Mouse (Mus musculus) C2C12 (cell line): ENCODE measurements around the gene Pbx1. TPM values are rescaled to one million over a fixed set of nuclear protein-coding genes. Genes with fewer than 3 reads are reported as not detected.

Experiments
- H3K27me3 ChIP-seq: one replicate; pipeline ENCODE4 v1.6.1; 2011; ENCODE audit not compliant: control insufficient read depth, insufficient read depth, insufficient read length
- H3K36me3 ChIP-seq: one replicate; pipeline ENCODE4 v1.6.1; 2011; ENCODE audit not compliant: control insufficient read depth, insufficient read depth
- H3K4me3 ChIP-seq: one replicate; pipeline ENCODE4 v1.5.1; 2011; ENCODE audit warnings: mild to moderate bottlenecking, control low read depth; ENCODE audit not compliant: poor library complexity, insufficient read depth, severe bottlenecking
- H3K79me2 ChIP-seq: one replicate; pipeline ENCODE4 v1.6.1; 2011; ENCODE audit not compliant: control insufficient read depth, insufficient read depth
- H3K79me3 ChIP-seq: one replicate; pipeline ENCODE4 v1.6.1; 2011; ENCODE audit warnings: low read depth, control low read depth
- H3ac ChIP-seq: one replicate; pipeline ENCODE3; 2011; ENCODE audit warnings: low read depth; ENCODE audit not compliant: control insufficient read depth, insufficient read length
- CEBPB ChIP-seq: IDR thresholded peaks from one replicate; pipeline ENCODE4 v1.6.1; 2011; ENCODE audit warnings: low read depth, mild to moderate bottlenecking, control low read depth, moderate library complexity
- CTCF ChIP-seq: IDR thresholded peaks from one replicate; pipeline ENCODE4 v1.5.1; 2011; ENCODE audit not compliant: control insufficient read depth, insufficient read depth, insufficient read length
- FOSL1 ChIP-seq: IDR thresholded peaks from one replicate; pipeline ENCODE4 v1.8.0; 2011; ENCODE audit warnings: mild to moderate bottlenecking, low read length; ENCODE audit not compliant: poor library complexity, insufficient read depth, severe bottlenecking
- MAX ChIP-seq: IDR thresholded peaks from one replicate; pipeline ENCODE4 v1.6.1; 2011; ENCODE audit warnings: mild to moderate bottlenecking, control low read depth
- MYOD1 ChIP-seq: IDR thresholded peaks from one replicate; pipeline ENCODE4 v1.6.1; 2011; ENCODE audit warnings: low read depth; ENCODE audit not compliant: control insufficient read depth, insufficient read length
- MYOG ChIP-seq: IDR thresholded peaks from one replicate; pipeline ENCODE4 v1.6.1; 2011; ENCODE audit not compliant: control insufficient read depth, insufficient read length; ENCODE audit errors: extremely low read depth
- USF1 ChIP-seq: IDR thresholded peaks from one replicate; pipeline ENCODE4 v1.6.1; 2011; ENCODE audit warnings: low read depth, mild to moderate bottlenecking, control low read depth, moderate library complexity
- polyA plus RNA-seq: library from polyadenylated mRNA; unstranded; fragments of >200 nt; fragmentation: generic; extraction: Trizol; gene quantifications from one replicate; pipeline ENCODE4 v1.2.1, GENCODE M21; 2012; ENCODE audit warnings: missing spikeins

Pbx1 gene
- polyA plus RNA-seq, 1 experiment: 29.4 TPM

DNA sequence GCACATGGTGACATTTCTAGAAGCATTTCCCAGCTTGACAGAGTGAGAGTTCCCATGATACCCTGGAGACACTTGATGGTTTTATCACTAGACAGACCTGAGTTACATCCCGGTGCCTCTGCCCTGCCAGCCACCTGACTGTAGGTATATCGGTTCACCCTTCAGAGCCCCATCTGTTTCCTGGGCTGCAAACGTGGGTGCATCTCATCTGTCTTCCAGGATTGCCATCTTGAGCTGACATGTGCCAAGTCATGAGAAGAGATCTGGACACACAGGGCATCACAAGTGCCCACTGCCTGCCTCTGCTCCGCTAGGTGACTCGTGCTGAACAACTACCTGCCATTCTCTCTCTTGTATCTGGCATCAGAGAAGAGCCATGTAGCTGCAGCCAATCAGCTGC, 196.0 kb downstream of the Pbx1 start:
- TF ChIP-seq MYOD1 (no peak), MAX (no peak), CTCF (no peak), MYOG (no peak), CEBPB (no peak), USF1 (no peak), FOSL1 (no peak)
- Histone ChIP-seq H3K27me3 (no peaks in the 10 kb centered on the region), H3K79me3 (peaks cover 30% of the 10 kb centered on the region), H3K4me3 (no peak overlapping the region), H3ac (no peak overlapping the region), H3K36me3 (no peaks in the 10 kb centered on the region), H3K79me2 (peaks cover 66% of the 10 kb centered on the region)

GRCm38 (mm10) chr1:168234355-168234754, 197.7 kb downstream of the Pbx1 start:
- Histone ChIP-seq H3K79me2 (peaks cover 62% of the 10 kb centered on the region), H3K79me3 (peaks cover 25% of the 10 kb centered on the region), H3ac (no peak overlapping the region), H3K4me3 (no peak overlapping the region), H3K36me3 (no peaks in the 10 kb centered on the region), H3K27me3 (no peaks in the 10 kb centered on the region)
- TF ChIP-seq USF1 (no peak), MAX (peak; percentile 71), CTCF (no peak), MYOG (no peak), CEBPB (peak; percentile 37), FOSL1 (peak; percentile 58), MYOD1 (peak; percentile 72)

DNA sequence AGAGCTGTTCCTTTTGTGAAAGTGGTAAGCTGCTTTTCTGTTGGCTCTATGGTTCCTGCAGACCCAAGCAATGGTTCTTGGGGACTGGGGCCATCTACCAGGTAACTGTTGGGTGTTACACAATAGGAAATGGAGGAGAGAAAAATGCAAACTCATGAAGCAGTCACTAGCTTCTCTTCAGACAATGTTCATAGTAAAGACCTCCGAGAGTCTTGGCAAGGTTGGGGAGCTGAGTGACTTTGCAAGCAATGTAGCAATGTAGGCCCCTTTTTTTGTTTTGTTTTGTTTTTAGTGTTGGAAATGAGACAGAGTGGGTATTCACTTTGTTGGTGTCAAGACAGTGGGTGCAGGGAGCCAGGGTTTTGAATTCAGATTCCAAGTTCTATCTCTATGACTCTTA, 198.9 kb downstream of the Pbx1 start:
- H3K27me3 ChIP-seq: no peaks in the 10 kb centered on the region
- no peaks in the 10 kb centered on the region for H3K36me3 ChIP-seq
- no peak overlapping the region for H3K4me3 ChIP-seq
- no peak overlapping the region for H3ac ChIP-seq
- H3K79me2 ChIP-seq: peaks cover 50% of the 10 kb centered on the region
- no peak for TF ChIP-seq MAX
- no peak for TF ChIP-seq CEBPB
- TF ChIP-seq CTCF: no peak
- TF ChIP-seq MYOG: no peak
- no peak for TF ChIP-seq MYOD1
- no peak for TF ChIP-seq USF1
- TF ChIP-seq FOSL1: no peak
- H3K79me3 ChIP-seq: peaks cover 24% of the 10 kb centered on the region

- H3K27me3 ChIP-seq: no peaks in the 10 kb centered on the region
- H3K79me3 ChIP-seq: peaks cover 25% of the 10 kb centered on the region
- TF ChIP-seq MYOG (no peak), FOSL1 (no peak), CTCF (no peak), MYOD1 (no peak), CEBPB (no peak), MAX (no peak), USF1 (no peak)
- no peaks in the 10 kb centered on the region for H3K36me3 ChIP-seq
- peaks cover 48% of the 10 kb centered on the region for H3K79me2 ChIP-seq
- no peak overlapping the region for H3ac ChIP-seq
- no peak overlapping the region for H3K4me3 ChIP-seq
These were observed 200.3 kb downstream of the Pbx1 start for GRCm38 (mm10) chr1:168231548-168232429.

DNA sequence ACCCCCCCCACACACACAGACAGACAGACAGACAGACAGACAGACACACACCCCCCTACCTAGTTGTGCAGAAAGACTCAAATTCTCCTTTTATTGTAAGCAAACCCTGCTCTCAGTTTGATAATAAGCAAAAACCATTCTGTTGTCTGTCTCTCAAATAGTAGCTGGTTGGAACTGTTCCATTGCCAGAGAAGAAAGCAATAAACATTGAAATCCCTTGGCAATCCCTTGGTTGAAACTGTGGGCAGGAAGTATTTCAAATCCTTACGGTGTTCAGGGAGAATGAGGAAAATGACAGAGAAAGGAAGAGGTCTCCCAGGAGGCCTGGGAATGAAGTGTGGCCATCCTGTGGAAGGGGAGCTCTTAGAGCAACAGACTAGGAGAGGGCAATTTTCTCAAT, 201.2 kb downstream of the Pbx1 start:
- H3ac ChIP-seq: no peak overlapping the region
- H3K27me3 ChIP-seq: no peaks in the 10 kb centered on the region
- H3K79me3 ChIP-seq: peaks cover 21% of the 10 kb centered on the region
- H3K79me2 ChIP-seq: peaks cover 48% of the 10 kb centered on the region
- no peak for TF ChIP-seq FOSL1
- TF ChIP-seq MAX: no peak
- TF ChIP-seq USF1: no peak
- no peak for TF ChIP-seq CEBPB
- no peak for TF ChIP-seq MYOG
- TF ChIP-seq CTCF: no peak
- TF ChIP-seq MYOD1: no peak
- no peaks in the 10 kb centered on the region for H3K36me3 ChIP-seq
- H3K4me3 ChIP-seq: no peak overlapping the region

DNA sequence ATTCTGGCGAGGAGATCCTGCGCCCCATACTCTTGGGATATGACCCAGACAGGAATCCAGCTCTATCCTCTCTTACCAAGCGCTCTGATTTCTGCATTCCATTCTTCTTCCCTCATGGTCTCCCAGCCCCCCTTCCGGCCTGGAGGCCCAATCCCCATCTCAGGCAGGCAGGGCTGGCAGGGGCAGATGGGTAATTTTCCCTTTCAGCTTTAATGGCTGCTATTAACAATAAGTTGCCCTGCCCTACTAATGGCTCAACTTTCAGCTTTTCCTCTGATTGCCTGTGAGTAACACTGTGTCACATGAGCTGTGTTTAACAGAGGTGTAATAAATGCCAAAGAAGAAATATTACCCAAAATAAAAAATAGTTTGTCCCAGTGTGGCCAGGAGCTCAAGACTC, 201.9 kb downstream of the Pbx1 start:
- Histone ChIP-seq H3K36me3 (no peaks in the 10 kb centered on the region), H3K79me3 (peaks cover 26% of the 10 kb centered on the region), H3ac (no peak overlapping the region), H3K79me2 (peaks cover 49% of the 10 kb centered on the region), H3K4me3 (no peak overlapping the region), H3K27me3 (no peaks in the 10 kb centered on the region)
- peak; percentile 47 for TF ChIP-seq MAX
- TF ChIP-seq USF1: peak; percentile 84
- no peak for TF ChIP-seq CTCF
